Mouse (Mus musculus): ENCODE data around the gene Otud3. TPM values are rescaled to one million over a fixed set of nuclear protein-coding genes. Genes with fewer than 3 reads are reported as not detected.
A peak's percentile ranks its signal among the peaks of the same experiment; 100 is the strongest.
"Not testable (repeated sequence)": the region's sequence is repeated elsewhere in the genome, so short reads cannot be mapped to it uniquely, and the experiment has no call there.

Otud3 gene
- total RNA-seq, 2 experiments from 2014 or later: 12.5 to 12.8 TPM

- intact Hi-C loops (cut with DNase I); DNase-seq: not testable (repeated sequence)
Observed at GRCm38 (mm10) chr4:138893789-138894188, 20.0 kb downstream of the Otud3 start.

DNA sequence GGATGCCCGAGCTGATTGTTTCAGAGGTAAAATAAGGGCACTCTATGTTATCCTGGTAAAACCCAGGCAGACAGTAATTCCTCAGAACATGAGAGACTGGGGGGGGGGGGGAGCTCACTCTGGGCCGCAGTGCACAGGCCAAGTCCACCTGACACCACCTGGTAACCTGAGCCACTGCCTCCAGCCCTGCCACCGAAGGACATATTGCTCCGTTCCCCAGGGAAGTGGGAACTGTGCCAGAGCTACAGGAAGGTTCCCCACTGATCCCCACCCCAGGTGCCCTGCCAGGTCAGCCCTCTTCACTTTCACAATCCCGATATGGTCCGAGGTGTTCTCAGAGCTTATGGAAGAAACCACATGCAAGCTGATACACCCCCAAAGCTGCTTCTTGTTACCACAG lies 21.1 kb downstream of the Otud3 start:
- intact Hi-C loops (cut with DNase I): no loop called here
- no peak for DNase-seq

- no peak for DNase-seq
- intact Hi-C loops (cut with DNase I): no loop called here
Observed at GRCm38 (mm10) chr4:138889635-138890034, 24.1 kb downstream of the Otud3 start.

- intact Hi-C loops (cut with DNase I): no loop called here
- DNase-seq: no peak
Observed at GRCm38 (mm10) chr4:138889165-138889564, 24.6 kb downstream of the Otud3 start.

- DNase-seq: peak; percentile 93
- intact Hi-C loops (cut with DNase I): no loop called here
Observed at GRCm38 (mm10) chr4:138884261-138884660, 29.5 kb downstream of the Otud3 start.

- intact Hi-C loops (cut with DNase I): no loop called here
- DNase-seq: peak; percentile 32
Observed at GRCm38 (mm10) chr4:138882179-138882578, 31.6 kb downstream of the Otud3 start.

DNA sequence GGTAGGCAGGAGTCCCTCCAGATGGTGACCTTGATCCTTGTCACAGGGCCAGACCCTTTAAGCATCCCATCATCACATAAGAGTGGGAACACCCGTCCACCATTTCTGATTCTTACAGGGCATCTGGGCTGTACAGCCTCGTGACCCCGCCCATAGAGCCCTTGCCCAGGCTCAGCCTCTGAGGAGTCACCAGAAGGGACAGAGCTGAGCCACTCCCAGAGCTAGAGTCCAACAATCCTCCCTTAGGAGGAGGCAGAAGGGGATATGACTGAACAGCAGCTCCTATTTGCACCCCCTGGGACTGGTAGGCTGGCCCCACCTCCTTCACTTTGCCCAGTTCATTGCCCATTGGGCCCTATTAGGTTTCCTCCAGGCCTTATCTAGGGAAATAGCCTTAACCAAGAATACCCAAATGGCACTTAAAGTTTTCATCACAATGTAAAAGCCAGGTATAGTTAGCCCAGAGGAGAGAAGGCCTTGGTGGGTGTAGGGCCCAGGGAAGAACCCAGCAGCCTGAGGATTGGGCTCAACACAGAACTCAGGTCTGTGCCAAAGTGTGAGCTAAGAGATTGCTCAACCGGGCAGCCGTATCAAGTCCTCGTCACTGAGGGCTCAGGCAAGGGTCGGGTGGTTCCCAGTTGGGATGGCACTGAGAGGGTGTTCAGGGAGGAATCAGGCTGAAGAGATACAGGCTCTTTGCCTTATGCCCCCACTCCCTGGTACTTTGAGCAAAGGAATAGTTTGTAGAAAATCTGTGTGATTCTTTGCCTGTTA lies 32.7 kb downstream of the Otud3 start:
- intact Hi-C loops (cut with DNase I): no loop called here

DNA sequence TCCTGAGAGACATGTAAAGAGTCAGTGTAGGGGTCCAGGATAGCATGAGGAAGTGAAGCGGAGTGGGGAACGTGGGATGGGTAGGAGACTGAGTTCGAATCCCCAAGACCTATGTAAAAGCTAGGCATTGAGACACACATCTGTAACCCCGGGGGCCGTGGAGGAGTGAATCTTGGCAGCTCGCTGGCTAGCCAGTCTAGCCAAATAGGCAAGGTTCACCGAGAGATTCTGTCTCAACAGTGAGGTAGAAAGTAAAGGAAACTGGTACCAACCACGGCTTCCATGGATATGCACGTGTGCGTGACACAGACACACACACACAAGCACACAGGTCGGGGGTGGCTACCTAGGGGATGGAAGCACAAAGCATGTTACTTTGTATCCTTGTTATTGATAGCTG lies 33.9 kb downstream of the Otud3 start:
- intact Hi-C loops (cut with DNase I): no loop called here
- no peak for DNase-seq

More for the DNA sequence above, 32.7 kb downstream of the Otud3 start:
- DNase-seq: no peak

GRCm38 (mm10) chr4:138878783-138879182 lies 35.0 kb downstream of the Otud3 start:
- DNase-seq: no peak
- intact Hi-C loops (cut with DNase I): no loop called here

- intact Hi-C loops (cut with DNase I): no loop called here
- DNase-seq: no peak
Observed at GRCm38 (mm10) chr4:138877731-138878130, 36.0 kb downstream of the Otud3 start, which contains the start of gene Pla2g2e. Gene Pla2g2e, plus strand, starts transcription at chr4:138877942.

DNA sequence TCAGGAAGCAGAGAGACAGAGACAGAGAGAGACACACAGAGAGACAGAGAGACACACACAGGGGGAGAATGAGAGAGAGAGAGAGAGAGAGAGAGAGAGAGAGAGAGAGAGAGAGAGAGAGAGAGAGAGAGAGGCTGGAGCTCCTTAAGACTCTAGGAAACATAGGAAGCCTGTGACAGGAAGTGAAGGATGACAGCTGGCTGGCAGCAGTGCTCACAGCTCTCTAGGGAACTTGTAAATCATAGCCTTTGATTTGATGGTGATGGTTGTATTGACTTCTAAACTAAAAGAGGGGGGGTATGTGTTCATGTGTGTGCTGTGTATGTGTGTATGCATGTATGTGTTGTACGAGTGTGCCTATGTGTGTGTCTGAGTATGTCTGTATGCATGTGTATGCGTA lies 37.8 kb downstream of the Otud3 start:
- intact Hi-C loops (cut with DNase I): no loop called here
- DNase-seq: no peak

DNA sequence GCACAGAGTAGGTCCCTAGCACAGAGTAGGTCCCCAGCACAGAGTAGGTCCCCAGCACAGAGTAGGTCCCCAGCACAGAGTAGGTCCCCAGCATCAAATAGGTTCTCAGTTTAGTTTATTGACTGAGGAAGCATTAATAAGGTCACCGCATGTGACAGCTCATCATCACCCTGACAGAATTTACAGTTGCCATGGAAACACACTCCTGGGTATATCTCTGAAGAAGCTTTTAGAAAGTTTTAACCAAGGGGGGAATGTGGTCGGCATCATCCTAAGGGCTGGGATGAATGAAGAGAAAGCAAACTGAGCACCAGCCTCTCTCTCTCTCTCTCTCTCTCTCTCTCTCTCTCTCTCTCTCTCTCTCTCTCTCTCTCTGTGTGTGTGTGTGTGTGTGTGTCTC lies 38.5 kb downstream of the Otud3 start:
- DNase-seq; intact Hi-C loops (cut with DNase I): not testable (repeated sequence)

DNA sequence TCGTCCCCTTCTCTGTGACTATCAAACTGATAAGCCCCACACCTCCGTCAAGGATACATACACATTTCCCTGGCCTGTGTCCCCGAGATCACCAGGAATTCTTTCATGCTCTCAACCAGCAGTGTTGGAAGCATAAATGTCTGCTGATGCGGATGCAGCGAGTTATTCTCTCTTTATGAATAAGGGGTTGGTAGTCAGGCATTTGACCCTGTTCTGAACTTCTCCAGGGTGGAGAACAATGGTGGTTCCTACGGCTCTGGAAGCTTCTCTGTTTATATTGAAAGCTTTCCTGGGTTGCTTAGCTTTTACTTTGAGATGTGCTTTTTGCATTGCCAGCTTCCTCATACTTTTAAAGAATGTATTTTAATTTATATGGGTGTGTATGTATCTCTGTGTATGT lies 39.9 kb downstream of the Otud3 start, which contains the start of gene Gm13030:
Gene Gm13030 (minus strand): TSS at position 101 of the 400 bp plus-strand sequence.
- DNase-seq: no peak
- intact Hi-C loops (cut with DNase I): no loop called here

DNA sequence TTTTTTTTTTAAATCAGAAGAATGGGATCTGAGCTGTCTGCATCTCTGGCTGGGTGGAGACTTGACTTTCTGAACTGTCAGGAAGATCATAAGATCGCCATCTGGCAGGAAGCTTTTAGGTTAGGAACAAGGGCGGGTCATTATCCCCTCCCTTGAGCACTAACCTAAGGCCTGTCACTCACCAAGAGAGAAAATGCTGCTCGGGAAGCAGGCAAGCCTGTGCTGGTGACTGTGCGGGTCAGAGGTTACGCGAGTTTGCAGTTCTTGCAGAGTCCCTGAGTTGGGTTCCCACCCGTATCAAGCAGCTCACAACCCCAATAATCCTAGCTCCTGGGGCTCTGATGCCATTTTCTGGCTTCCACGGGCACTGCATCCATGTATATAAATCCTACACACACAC lies 45.1 kb downstream of the Otud3 start:
- intact Hi-C loops (cut with DNase I): no loop called here
- no peak for DNase-seq

DNA sequence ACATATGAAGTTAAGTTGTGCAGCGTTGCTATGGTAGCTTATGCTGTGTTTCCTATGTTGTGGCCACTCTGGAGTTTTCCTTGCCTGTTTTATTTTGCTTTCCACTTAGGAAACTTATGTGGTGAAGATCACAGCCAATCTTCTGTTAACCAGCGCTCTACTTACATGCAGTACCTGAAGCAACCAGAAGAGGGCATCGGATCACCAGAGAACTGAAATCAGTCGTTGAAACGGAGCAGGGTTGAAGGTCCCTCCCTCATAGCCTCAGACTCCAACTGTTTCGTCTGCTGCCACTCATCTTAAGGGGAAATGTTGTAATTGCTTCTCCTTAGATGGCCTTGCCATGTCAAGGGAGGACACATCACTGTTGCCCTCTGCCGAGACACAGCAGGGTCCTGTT lies 47.3 kb downstream of the Otud3 start:
- peak; percentile 74 for DNase-seq
- intact Hi-C loops (cut with DNase I): no loop called here

DNA sequence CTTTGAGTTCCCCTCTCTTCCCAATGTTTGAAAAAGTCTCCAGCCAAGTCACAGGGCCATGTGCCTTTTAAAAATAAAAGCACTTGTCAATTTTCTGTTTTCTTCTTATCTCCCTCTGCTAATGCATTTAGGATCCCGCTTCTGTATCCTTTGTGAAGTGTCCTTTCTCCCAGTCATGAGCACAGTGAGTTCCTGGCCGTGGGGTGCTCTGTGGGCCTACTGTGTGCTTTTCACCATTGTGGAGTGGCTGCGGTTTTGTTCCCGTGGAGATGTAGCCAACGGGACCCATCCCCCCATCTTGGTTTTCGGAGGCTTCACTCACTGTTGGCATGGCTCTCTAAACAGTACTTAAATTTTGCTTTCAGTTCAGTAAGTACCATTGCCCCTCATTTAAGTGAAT lies 47.8 kb downstream of the Otud3 start:
- DNase-seq: no peak
- intact Hi-C loops (cut with DNase I): no loop called here

- no peak for DNase-seq
- intact Hi-C loops (cut with DNase I): no loop called here
Observed at GRCm38 (mm10) chr4:138865092-138865491, 48.7 kb downstream of the Otud3 start.

GRCm38 (mm10) chr4:138863344-138863998 lies 50.3 kb downstream of the Otud3 start, which contains the start of gene Pla2g5:
Gene Pla2g5, minus strand, starts transcription at chr4:138863482.
- intact Hi-C loops (cut with DNase I): no loop called here
- no peak for DNase-seq

DNA sequence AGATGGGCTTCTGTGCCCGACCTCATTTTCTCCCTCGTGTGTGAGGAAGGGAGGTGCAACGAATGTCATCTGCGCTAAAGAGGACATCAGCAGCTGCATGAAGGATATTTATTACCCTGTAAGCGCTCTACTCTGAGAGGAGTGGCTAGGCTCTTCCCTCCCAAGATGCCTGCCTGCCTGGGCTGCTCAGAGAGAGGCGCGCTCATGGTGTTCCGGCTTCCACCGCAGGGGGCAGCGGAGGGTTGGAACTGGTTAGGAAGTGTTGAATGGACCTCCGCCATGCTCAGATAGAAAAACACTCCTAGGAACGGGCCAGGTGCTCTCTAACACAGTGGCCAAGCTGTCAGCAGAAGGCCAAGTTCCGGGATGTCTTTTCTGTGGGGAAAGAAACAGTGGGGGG lies 54.0 kb downstream of the Otud3 start:
- intact Hi-C loops (cut with DNase I): loop anchor here (10.0 kb wide), 1 partner anchor 155 kb away; no protein-coding TSS in a partner anchor

GRCm38 (mm10) chr4:138859245-138859644 lies 54.5 kb downstream of the Otud3 start:
- intact Hi-C loops (cut with DNase I): loop anchor here (10.0 kb wide), 1 partner anchor 154 kb away; no protein-coding TSS in a partner anchor
- DNase-seq: peak; percentile 49

More for the DNA sequence above, 54.0 kb downstream of the Otud3 start:
- peak; percentile 90 for DNase-seq

GRCm38 (mm10) chr4:138858446-138858845 lies 55.3 kb downstream of the Otud3 start:
- intact Hi-C loops (cut with DNase I): loop anchor here (10.0 kb wide), 1 partner anchor 154 kb away; no protein-coding TSS in a partner anchor
- no peak for DNase-seq

GRCm38 (mm10) chr4:138857576-138857975 lies 56.2 kb downstream of the Otud3 start:
- intact Hi-C loops (cut with DNase I): loop anchor here (10.0 kb wide), 1 partner anchor 153 kb away; no protein-coding TSS in a partner anchor
- no peak for DNase-seq

Measured in left cerebral cortex, postnatal 4 days (tissue).